Mouse (Mus musculus) liver, embryonic 15.5 days (tissue): Measurements from ENCODE around the gene Krt12. TPM values are rescaled to one million over a fixed set of nuclear protein-coding genes. Genes with fewer than 3 reads are reported as not detected.

Source experiments
- ATAC-seq: fragments of 200-750 bp; cut with Nextera tagmentation; 2 replicates; pipeline ENCODE4 v1.8.0; 2017; ENCODE audit warnings: moderate number of reproducible peaks, mild to moderate bottlenecking, moderate library complexity; ENCODE audit not compliant: insufficient read depth
- H3K27ac ChIP-seq: fragments of 300-500 bp; sonication (generic); replicated peaks from 2 replicates; pipeline ENCODE4 v1.5.1; 2015; ENCODE audit warnings: mild to moderate bottlenecking, inconsistent platforms
- H3K27me3 ChIP-seq: fragments of 300-500 bp; sonication (generic); 2 replicates; pipeline ENCODE4 v1.6.1; 2015; ENCODE audit warnings: mild to moderate bottlenecking, inconsistent platforms
- H3K36me3 ChIP-seq: fragments of 300-500 bp; sonication (generic); replicated peaks from 2 replicates; pipeline ENCODE4 v1.6.1; 2015; ENCODE audit warnings: moderate library complexity, mild to moderate bottlenecking, inconsistent platforms
- H3K4me1 ChIP-seq: fragments of 300-500 bp; sonication (generic); replicated peaks from 2 replicates; pipeline ENCODE4 v1.6.1; 2015; ENCODE audit warnings: inconsistent platforms
- H3K4me2 ChIP-seq: fragments of 300-500 bp; sonication (generic); 2 replicates; pipeline ENCODE4 v1.6.1; 2015; ENCODE audit warnings: moderate library complexity, mild to moderate bottlenecking, inconsistent platforms
- H3K4me3 ChIP-seq: fragments of 300-500 bp; sonication (generic); replicated peaks from 2 replicates; pipeline ENCODE4 v1.5.1; 2015; ENCODE audit warnings: mild to moderate bottlenecking, inconsistent platforms
- H3K9ac ChIP-seq: fragments of 300-500 bp; sonication (generic); 2 replicates; pipeline ENCODE4 v1.6.1; 2015; ENCODE audit warnings: moderate library complexity, mild to moderate bottlenecking, inconsistent platforms
- H3K9me3 ChIP-seq: fragments of 300-500 bp; sonication (generic); replicated peaks from 2 replicates; pipeline ENCODE4 v1.6.1; 2016; ENCODE audit warnings: inconsistent platforms
- WGBS: fragments of 180-500 bp; shearing (Covaris S2); methylation state at CpG from one replicate; pipeline ENCODE4 v1.1.7; 2015; ENCODE audit warnings: mixed read lengths; ENCODE audit not compliant: insufficient replicate concordance; 5-methylcytosine and 5-hydroxymethylcytosine counted together
- polyA plus RNA-seq: library from polyadenylated mRNA; unstranded; fragments of >200 nt; fragmentation: Nextera tagmentation; extraction: Ambion mirVana; gene quantifications from 2 replicates; pipeline ENCODE4 v1.2.1, GENCODE M21; 2015

Krt12 gene
- not detected in 2 replicates for polyA plus RNA-seq

DNA sequence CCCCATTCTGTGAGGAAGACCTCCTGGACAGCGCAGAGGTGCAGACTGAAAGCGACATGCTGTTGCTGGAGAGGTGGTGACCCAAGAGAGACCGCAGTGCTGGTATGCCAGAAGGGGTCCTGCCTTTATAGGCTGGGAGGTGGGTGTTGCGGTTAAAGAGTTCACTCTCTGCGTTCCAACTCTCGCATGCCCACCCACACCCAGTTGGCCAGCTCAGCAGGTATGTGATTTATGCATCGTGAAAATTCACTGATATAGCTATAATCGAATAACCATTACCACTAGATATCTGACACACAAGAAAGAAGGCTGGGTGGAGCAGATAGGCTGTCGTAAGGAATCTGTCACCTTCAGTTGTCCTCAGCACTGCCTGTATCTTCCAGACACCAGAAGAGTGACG, at the start of gene Krt12:
Krt12 (minus strand) TSS at position 101 of the 400 bp plus-strand sequence.
- 60% methylated on average over 10 of the region's 10 CpGs for WGBS
- H3K9ac ChIP-seq: no peak within 1 kb of the TSS
- H3K4me3 ChIP-seq: no peak within 1 kb of the TSS
- ATAC-seq: no peak
- H3K27me3 ChIP-seq: no peaks in the 10 kb centered on the region
- H3K4me2 ChIP-seq: no peak within 1 kb of the TSS
- no peaks in the 10 kb centered on the region for H3K4me1 ChIP-seq
- H3K36me3 ChIP-seq: no peaks in the 10 kb centered on the region
- no peak within 1 kb of the TSS for H3K27ac ChIP-seq
- H3K9me3 ChIP-seq: no peaks in the 10 kb centered on the region

DNA sequence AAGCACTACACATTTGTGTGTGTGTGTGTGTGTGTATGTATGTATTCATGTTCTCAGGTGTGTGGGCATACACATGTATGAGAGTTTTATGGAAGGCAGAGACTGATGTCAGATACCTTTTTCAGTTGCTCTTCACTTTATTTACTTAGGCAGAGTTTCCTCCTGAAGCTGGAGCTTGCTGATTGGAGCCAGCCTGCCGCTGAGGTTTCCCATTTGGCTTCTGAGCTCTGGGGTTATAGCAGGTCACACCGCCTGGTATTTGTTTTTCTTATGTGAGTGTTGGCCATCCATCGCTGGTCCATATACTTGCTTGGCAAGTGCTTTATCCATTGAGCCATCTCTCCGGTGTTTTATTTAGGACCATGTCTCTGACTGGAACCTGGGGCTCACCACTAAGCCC, 47.2 kb upstream of the Krt12 start:
- Histone ChIP-seq H3K9me3 (no peaks in the 10 kb centered on the region), H3K4me1 (no peaks in the 10 kb centered on the region), H3K27me3 (no peaks in the 10 kb centered on the region), H3K4me2 (no peak overlapping the region), H3K9ac (no peak overlapping the region), H3K4me3 (no peak overlapping the region), H3K27ac (no peak overlapping the region), H3K36me3 (no peaks in the 10 kb centered on the region)
- WGBS: 69% methylated on average over 4 of the region's 4 CpGs
- no peak for ATAC-seq

DNA sequence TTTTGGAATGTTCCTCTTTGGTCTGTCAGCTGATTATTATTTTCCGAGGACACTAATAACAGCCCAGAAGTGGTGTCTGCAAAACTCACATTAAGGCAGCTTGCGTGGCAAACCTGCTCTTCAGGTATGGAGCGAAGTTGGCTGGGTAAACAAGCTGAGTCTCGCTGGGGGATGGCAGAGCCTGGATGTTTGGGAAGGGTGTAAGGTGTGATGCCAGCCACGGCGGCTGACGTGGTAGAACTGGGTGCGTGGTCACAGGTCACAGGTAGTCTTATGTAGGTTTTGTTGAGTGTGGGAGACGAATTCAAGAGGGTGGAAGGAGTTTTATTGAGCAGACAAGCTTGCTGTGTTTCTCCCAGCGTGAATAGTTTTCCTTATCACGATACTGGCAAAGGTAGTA, 46.5 kb upstream of the Krt12 start:
- 62% methylated on average over 11 of the region's 11 CpGs for WGBS

GRCm38 (mm10) chr11:99466316-99466715, 44.3 kb upstream of the Krt12 start:
- Histone ChIP-seq H3K4me2 (no peak overlapping the region), H3K9me3 (no peaks in the 10 kb centered on the region), H3K36me3 (no peaks in the 10 kb centered on the region), H3K9ac (no peak overlapping the region), H3K4me3 (no peak overlapping the region), H3K4me1 (peaks cover 10% of the 10 kb centered on the region; the same call in 1 of the 2 replicates), H3K27me3 (no peaks in the 10 kb centered on the region), H3K27ac (no peak overlapping the region)
- no peak for ATAC-seq
- 32% methylated on average over 7 of the region's 7 CpGs for WGBS

More for the DNA sequence above, 46.5 kb upstream of the Krt12 start:
- Histone ChIP-seq H3K27me3 (no peaks in the 10 kb centered on the region), H3K4me2 (no peak overlapping the region), H3K9ac (no peak overlapping the region), H3K4me1 (no peaks in the 10 kb centered on the region), H3K4me3 (no peak overlapping the region), H3K27ac (no peak overlapping the region), H3K36me3 (no peaks in the 10 kb centered on the region), H3K9me3 (no peaks in the 10 kb centered on the region)
- no peak for ATAC-seq

DNA sequence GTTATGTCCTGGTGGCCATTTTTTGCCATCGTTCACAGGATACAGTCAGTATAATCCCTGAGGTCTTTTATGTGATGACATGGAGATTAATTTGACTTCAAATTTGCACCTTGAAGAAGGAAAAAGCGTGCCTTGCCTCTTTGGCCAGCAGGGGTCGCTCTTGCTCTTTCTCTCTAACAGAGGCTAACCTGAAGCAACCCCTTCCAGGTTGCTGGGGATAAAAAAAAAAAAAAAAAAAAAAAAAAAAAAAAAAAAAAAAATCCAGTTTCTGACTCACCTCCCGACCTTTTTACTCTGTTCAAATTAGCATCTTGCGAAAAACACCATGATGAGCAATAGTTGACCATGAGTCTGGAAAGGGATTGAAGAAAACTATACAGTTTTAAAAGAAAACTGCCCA, 42.8 kb upstream of the Krt12 start:
- no peak for ATAC-seq
- H3K36me3 ChIP-seq: no peaks in the 10 kb centered on the region

DNA sequence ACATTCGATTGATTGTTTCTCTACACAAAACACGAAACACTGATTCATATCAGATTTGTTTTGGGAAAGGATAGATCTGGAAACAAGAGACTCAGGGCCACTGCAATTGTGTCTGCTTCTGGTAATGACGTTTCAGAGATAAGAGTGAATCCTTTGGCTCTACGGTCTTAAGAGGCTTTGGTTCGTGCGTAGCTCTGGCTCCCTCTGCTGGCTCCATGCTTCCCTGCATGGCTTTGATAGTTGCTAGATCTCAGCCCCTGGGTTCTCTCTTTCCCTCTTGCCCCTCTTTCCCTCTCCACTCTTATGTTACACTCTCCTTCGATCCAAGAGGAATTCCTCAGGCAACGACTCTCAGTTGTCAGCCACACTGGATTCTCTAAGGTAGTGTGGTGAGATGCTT, 41.1 kb upstream of the Krt12 start:
- 8% methylated on average over 8 of the region's 8 CpGs for WGBS
- no peak for ATAC-seq

More for the DNA sequence above, 42.8 kb upstream of the Krt12 start:
- no peak overlapping the region for H3K4me3 ChIP-seq
- no peak overlapping the region for H3K27ac ChIP-seq
- no peaks in the 10 kb centered on the region for H3K9me3 ChIP-seq
- no peaks in the 10 kb centered on the region for H3K27me3 ChIP-seq
- 7% methylated on average over 5 of the region's 5 CpGs for WGBS
- no peak overlapping the region for H3K4me2 ChIP-seq
- no peak overlapping the region for H3K9ac ChIP-seq
- H3K4me1 ChIP-seq: peaks cover 10% of the 10 kb centered on the region; the same call in 1 of the 2 replicates

DNA sequence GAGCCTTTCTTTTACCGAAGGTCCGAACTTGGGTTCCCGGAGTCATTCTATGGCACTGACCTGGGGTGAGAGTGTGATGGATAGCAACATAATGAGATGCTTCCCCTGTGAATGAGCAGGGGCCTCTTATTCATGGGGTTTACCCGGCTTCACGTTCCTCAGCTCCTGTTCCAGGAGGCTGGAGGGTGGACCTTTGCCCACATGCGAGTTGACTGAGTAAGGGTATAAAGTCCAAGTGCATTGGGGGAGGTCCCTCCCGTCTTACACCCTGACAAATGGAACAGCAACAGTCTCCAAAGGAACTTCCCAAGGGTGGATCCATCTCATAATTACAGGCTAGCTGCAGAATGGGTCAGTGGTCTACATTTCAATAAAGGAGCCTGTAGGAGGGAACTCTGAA, 39.7 kb upstream of the Krt12 start:
- no peak for ATAC-seq
- 56% methylated on average over 7 of the region's 7 CpGs for WGBS
- Histone ChIP-seq H3K4me3 (no peak overlapping the region), H3K27ac (no peak overlapping the region), H3K4me1 (peaks cover 10% of the 10 kb centered on the region; the same call in 1 of the 2 replicates), H3K4me2 (no peak overlapping the region), H3K36me3 (no peaks in the 10 kb centered on the region), H3K9ac (no peak overlapping the region), H3K9me3 (no peaks in the 10 kb centered on the region), H3K27me3 (no peaks in the 10 kb centered on the region)

More for the DNA sequence above, 41.1 kb upstream of the Krt12 start:
- no peaks in the 10 kb centered on the region for H3K9me3 ChIP-seq
- H3K27me3 ChIP-seq: no peaks in the 10 kb centered on the region
- peaks cover 10% of the 10 kb centered on the region; the same call in 1 of the 2 replicates for H3K4me1 ChIP-seq
- H3K9ac ChIP-seq: no peak overlapping the region
- no peak overlapping the region for H3K27ac ChIP-seq
- no peak overlapping the region for H3K4me2 ChIP-seq
- no peaks in the 10 kb centered on the region for H3K36me3 ChIP-seq
- no peak overlapping the region for H3K4me3 ChIP-seq

- Histone ChIP-seq H3K4me2 (no peak overlapping the region), H3K27ac (no peak overlapping the region)
Measured at GRCm38 (mm10) chr11:99458887-99459286, 36.8 kb upstream of the Krt12 start.

DNA sequence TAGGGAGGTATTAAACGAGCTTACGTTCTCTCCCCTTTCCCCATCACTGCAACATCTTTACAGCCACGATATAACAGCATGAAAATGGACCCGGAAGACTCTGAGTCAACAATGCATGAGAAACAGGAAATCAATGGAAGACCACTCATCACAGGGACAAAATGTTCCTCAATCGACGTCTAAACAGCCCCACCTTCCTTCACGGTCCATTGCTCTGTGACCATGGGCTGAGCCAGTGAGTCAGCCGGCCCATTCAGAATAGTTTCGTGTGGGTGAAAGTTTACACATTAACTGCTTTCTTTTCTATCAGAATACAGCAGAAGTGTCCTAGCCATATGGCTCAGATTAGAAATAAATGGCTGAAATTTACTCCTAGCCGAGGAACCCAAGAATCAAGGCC, 32.7 kb upstream of the Krt12 start:
- Histone ChIP-seq H3K27ac (no peak overlapping the region), H3K36me3 (no peaks in the 10 kb centered on the region), H3K4me2 (no peak overlapping the region), H3K4me3 (no peak overlapping the region), H3K9me3 (no peaks in the 10 kb centered on the region), H3K4me1 (no peaks in the 10 kb centered on the region), H3K27me3 (no peaks in the 10 kb centered on the region), H3K9ac (no peak overlapping the region)
- ATAC-seq: no peak
- WGBS: 54% methylated on average over 10 of the region's 10 CpGs

More at GRCm38 (mm10) chr11:99458887-99459286, 36.8 kb upstream of the Krt12 start:
- ATAC-seq: no peak
- Histone ChIP-seq H3K36me3 (no peaks in the 10 kb centered on the region), H3K9me3 (no peaks in the 10 kb centered on the region), H3K27me3 (no peaks in the 10 kb centered on the region), H3K9ac (no peak overlapping the region), H3K4me3 (no peak overlapping the region), H3K4me1 (peaks cover 10% of the 10 kb centered on the region; the same call in 1 of the 2 replicates)
- 43% methylated on average over 7 of the region's 7 CpGs for WGBS

- Histone ChIP-seq H3K4me1 (no peaks in the 10 kb centered on the region), H3K27me3 (no peaks in the 10 kb centered on the region), H3K36me3 (no peaks in the 10 kb centered on the region), H3K4me3 (no peak overlapping the region), H3K27ac (no peak overlapping the region), H3K9ac (no peak overlapping the region), H3K4me2 (no peak overlapping the region), H3K9me3 (no peaks in the 10 kb centered on the region)
- WGBS: 48% methylated on average over 4 of the region's 4 CpGs
- no peak for ATAC-seq
Measured at GRCm38 (mm10) chr11:99454044-99454443, 32.0 kb upstream of the Krt12 start.

DNA sequence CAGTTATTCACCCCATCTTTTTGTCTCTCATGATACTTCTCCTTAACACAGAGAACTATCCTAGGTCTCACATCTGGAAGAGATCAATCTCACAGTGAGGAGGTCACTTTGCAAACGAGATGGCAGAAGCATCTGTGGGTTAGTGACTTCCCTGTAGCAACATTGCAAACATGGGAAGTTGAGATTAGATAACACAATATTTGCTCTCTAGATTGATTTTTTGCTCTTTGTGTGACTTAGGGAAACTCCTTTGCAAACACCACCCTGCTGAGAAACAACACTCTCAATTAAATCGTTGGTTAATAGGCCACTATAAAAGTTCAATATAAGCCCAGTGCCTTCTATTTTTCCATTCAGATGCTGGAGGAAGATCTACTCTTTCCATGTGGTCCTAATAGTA, 26.7 kb upstream of the Krt12 start:
- Histone ChIP-seq H3K9me3 (no peaks in the 10 kb centered on the region), H3K27me3 (no peaks in the 10 kb centered on the region), H3K4me1 (no peaks in the 10 kb centered on the region), H3K4me2 (no peak overlapping the region), H3K4me3 (no peak overlapping the region), H3K9ac (no peak overlapping the region), H3K36me3 (no peaks in the 10 kb centered on the region), H3K27ac (no peak overlapping the region)
- 37% methylated on average over 2 of the region's 2 CpGs for WGBS
- ATAC-seq: no peak

DNA sequence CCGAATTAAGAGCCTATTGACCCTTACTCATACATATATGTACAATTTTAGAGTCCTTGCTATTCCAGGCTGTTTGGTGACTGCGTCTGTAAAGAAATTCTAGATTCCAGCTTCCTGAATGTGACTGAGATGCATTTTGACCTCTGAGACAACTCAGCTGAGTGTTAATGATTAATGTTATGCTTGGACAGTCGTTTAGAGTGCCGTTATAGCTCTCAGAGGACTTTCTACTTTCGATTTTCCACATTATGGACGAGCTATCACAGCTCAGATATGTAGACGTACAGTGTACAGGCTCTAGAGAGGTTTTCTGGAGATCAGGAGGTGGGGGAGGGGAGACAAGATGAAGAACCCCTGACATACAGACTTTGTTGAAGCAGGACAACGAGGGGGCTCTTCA, 19.2 kb upstream of the Krt12 start:
- Histone ChIP-seq H3K36me3 (no peaks in the 10 kb centered on the region), H3K4me1 (peaks cover 4% of the 10 kb centered on the region), H3K27ac (peak overlapping the region; percentile 55), H3K4me2 (no peak overlapping the region), H3K9ac (no peak overlapping the region), H3K27me3 (no peaks in the 10 kb centered on the region), H3K9me3 (no peaks in the 10 kb centered on the region), H3K4me3 (no peak overlapping the region)
- WGBS: 40% methylated on average over 8 of the region's 8 CpGs
- no peak for ATAC-seq
